Mouse (Mus musculus) small intestine, adult 2 months (tissue): ENCODE results near the gene Gpi1.

Experiments used
- CTCF ChIP-seq: fragments of 200-500 bp; IDR thresholded peaks from 2 replicates; pipeline ENCODE4 v1.5.1; 2012; ENCODE audit warnings: low read depth, mild to moderate bottlenecking, control low read depth, inconsistent platforms, low read length, moderate library complexity, mixed read lengths; ENCODE audit not compliant: insufficient replicate concordance, insufficient read length; ENCODE audit errors: extremely low read depth
- POLR2A ChIP-seq: fragments of 200-500 bp; IDR thresholded peaks from 2 replicates; pipeline ENCODE4 v1.6.1; 2012; ENCODE audit warnings: low read depth, mild to moderate bottlenecking, control low read depth, inconsistent platforms, low read length, moderate library complexity

DNA sequence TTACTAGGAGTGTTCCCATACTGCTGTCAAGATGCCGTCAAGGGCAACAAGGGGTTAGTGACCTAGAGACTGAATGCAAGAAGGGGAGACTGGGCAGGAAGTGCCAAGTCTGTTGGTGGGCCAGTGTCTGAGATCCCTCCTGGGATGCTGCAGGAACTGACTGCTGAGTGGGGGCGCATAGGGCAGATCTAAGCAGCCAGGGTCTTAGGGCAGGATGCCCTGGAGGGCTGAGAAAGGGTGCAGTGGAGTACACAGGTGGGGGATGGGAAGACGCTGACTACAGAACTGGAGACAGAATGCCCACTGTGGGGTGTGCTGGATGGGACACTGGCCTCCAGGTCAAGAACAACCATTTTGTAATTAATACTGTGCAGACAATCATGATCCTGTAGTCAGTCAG is 46.3 kb downstream of the Gpi1 start:
- TF ChIP-seq CTCF (no peak), POLR2A (no peak)
